Mouse (Mus musculus): ENCODE results near the gene Dlg4. TPM values are rescaled to one million over a fixed set of nuclear protein-coding genes. Genes with fewer than 3 reads are reported as not detected.

Gene Dlg4
- polyA plus RNA-seq (2012; rRNA removed): 28.0 and 31.9 TPM in 2 replicates

GRCm38 (mm10) chr11:70016669-70017068 lies at the start of gene Dlg4:
Gene Dlg4 (plus strand): TSS chr11:70016942.
- no peak for DNase-seq (ENCODE audit: low spot score)

- no peak for DNase-seq (ENCODE audit: low spot score)
Observed at GRCm38 (mm10) chr11:69968793-69969192, 47.9 kb upstream of the Dlg4 start.

GRCm38 (mm10) chr11:69970222-69970621 lies 46.5 kb upstream of the Dlg4 start:
- DNase-seq (ENCODE audit: low spot score): no peak

GRCm38 (mm10) chr11:69970775-69971174 lies 46.0 kb upstream of the Dlg4 start:
- no peak for DNase-seq (ENCODE audit: low spot score)

- DNase-seq (ENCODE audit: low spot score): no peak
Observed at GRCm38 (mm10) chr11:69974907-69975306, 41.8 kb upstream of the Dlg4 start.

GRCm38 (mm10) chr11:69976271-69976670 lies 40.5 kb upstream of the Dlg4 start:
- no peak for DNase-seq (ENCODE audit: low spot score)

GRCm38 (mm10) chr11:69979827-69980195 lies 36.9 kb upstream of the Dlg4 start:
- DNase-seq (ENCODE audit: low spot score): no peak

- DNase-seq (ENCODE audit: low spot score): peak; percentile 94
Observed at GRCm38 (mm10) chr11:69980196-69981140, 36.3 kb upstream of the Dlg4 start.

GRCm38 (mm10) chr11:69981141-69981762 lies 35.5 kb upstream of the Dlg4 start, which contains the start of gene Ctdnep1:
Gene Ctdnep1 (plus strand): TSS chr11:69981156.
- no peak for DNase-seq (ENCODE audit: low spot score)

- no peak for DNase-seq (ENCODE audit: low spot score)
Observed at GRCm38 (mm10) chr11:69982225-69982624, 34.5 kb upstream of the Dlg4 start, which contains the start of gene Elp5. Gene Elp5 (minus strand): TSS chr11:69982517.

- no peak for DNase-seq (ENCODE audit: low spot score)
Observed at GRCm38 (mm10) chr11:69982877-69983276, 33.9 kb upstream of the Dlg4 start.

GRCm38 (mm10) chr11:69983377-69983776 lies 33.4 kb upstream of the Dlg4 start:
- no peak for DNase-seq (ENCODE audit: low spot score)

GRCm38 (mm10) chr11:69984431-69984830 lies 32.3 kb upstream of the Dlg4 start:
- no peak for DNase-seq (ENCODE audit: low spot score)

- no peak for DNase-seq (ENCODE audit: low spot score)
Observed at GRCm38 (mm10) chr11:69989949-69990348, 26.8 kb upstream of the Dlg4 start.

GRCm38 (mm10) chr11:69990850-69991691 lies 25.7 kb upstream of the Dlg4 start, which contains the start of gene Gabarap:
Gene Gabarap (plus strand): TSS chr11:69991143.
- peak; percentile 87 for DNase-seq (ENCODE audit: low spot score)

GRCm38 (mm10) chr11:69991711-69992110 lies 25.0 kb upstream of the Dlg4 start:
- no peak for DNase-seq (ENCODE audit: low spot score)

GRCm38 (mm10) chr11:69992396-69992795 lies 24.3 kb upstream of the Dlg4 start:
- DNase-seq (ENCODE audit: low spot score): no peak

- no peak for DNase-seq (ENCODE audit: low spot score)
Observed at GRCm38 (mm10) chr11:69992932-69993331, 23.8 kb upstream of the Dlg4 start.

- no peak for DNase-seq (ENCODE audit: low spot score)
Observed at GRCm38 (mm10) chr11:69994401-69995090, 22.2 kb upstream of the Dlg4 start.

GRCm38 (mm10) chr11:69995391-69995960 lies 21.3 kb upstream of the Dlg4 start, which contains the start of gene Phf23:
Gene Phf23 (plus strand): TSS chr11:69995777.
- DNase-seq (ENCODE audit: low spot score): peak; percentile 94
